Comparison of ENCODE assay signal across 33 mouse cellular contexts in the genomic region with DNA sequence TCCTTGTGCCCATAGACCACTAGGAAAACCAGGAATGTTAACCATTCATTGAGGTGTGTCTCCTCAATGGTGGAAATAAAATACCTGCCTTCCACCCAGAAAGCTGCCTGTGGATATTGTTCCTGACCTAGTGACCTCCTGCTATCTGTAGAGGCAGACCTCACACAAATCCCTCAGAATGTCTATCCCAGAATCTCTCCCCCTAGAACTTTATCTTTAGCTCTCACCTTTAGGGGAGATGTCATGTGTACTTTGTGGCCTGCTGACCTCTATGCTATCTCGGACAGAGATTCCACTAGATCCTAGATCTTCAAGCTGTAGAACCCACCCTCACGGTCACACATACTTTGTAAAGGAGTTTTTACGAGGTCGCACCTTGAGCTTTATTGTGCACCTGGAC. TPM values are rescaled to one million over a fixed set of nuclear protein-coding genes. Genes with fewer than 3 reads are reported as not detected.
A peak's percentile ranks its signal among the peaks of the same experiment; 100 is the strongest.
DNase-seq lines count a peak whose midpoint lies in the region; ATAC-seq and TF ChIP-seq lines count a peak whose summit lies in the region.
"Had no signal": no experiment of that assay in that cellular context is flagged by ENCODE, and none has a peak within 500 bp of the region (broad histone marks: within the 10 kb centered on the region; RNA-seq: fewer than 3 reads in every experiment).

No protein-coding gene starts in this region.

- H3K27me3 ChIP-seq in heart, embryonic 11.5 days (ENCODE audit: control insufficient read depth, insufficient read depth, low read length): no peaks in the 10 kb centered on the region
- no peaks in the 10 kb centered on the region for H3K27me3 ChIP-seq in MEL (ENCODE audit: control insufficient read depth in 1 of 2, insufficient read depth in 2 of 2, low read length in 2 of 2)
- no peaks in the 10 kb centered on the region for H3K27me3 ChIP-seq in liver, embryonic 14.5 days (ENCODE audit: control insufficient read depth, insufficient read depth, low read length)
- H3K27me3 ChIP-seq: embryonic facial prominence, embryonic 12.5 days; hindbrain, embryonic 13.5 days had no signal

- H3K4me2 ChIP-seq in heart, embryonic 11.5 days: no peak overlapping the region
- H3K4me2 ChIP-seq in liver, embryonic 14.5 days (ENCODE audit: low read depth): peak overlapping the region; percentile 49
- H3K4me2 ChIP-seq: embryonic facial prominence, embryonic 12.5 days; embryonic facial prominence, embryonic 15.5 days; hindbrain, embryonic 13.5 days had no signal

- H3K9me3 ChIP-seq in heart, embryonic 11.5 days (replicated peaks; ENCODE audit: control insufficient read depth, low read length): no peaks in the 10 kb centered on the region
- H3K9me3 ChIP-seq in MEL (replicated peaks; ENCODE audit: insufficient read depth, low read length): no peaks in the 10 kb centered on the region
- no peaks in the 10 kb centered on the region for H3K9me3 ChIP-seq in liver, embryonic 14.5 days (ENCODE audit: control insufficient read depth, low read length)
- H3K9me3 ChIP-seq: embryonic facial prominence, embryonic 12.5 days; embryonic facial prominence, embryonic 15.5 days; hindbrain, embryonic 13.5 days had no signal

- H3K79me2 ChIP-seq in MEL (ENCODE audit: control insufficient read depth, insufficient read depth, low read length, poor library complexity): no peaks in the 10 kb centered on the region

- no peak for ATAC-seq in heart, embryonic 11.5 days (replicated peaks; ENCODE audit: insufficient number of reproducible peaks, low FRiP score, low TSS enrichment)
- ATAC-seq in liver, embryonic 14.5 days (ENCODE audit: insufficient read depth): peak; percentile 41; the same call in 1 of the 2 replicates
- ATAC-seq in inflammation-experienced regulatory T-cells, adult 6 months: no peak
- ATAC-seq: forebrain, embryonic 14.5 days; forebrain, postnatal 0 days; hindbrain, embryonic 16.5 days had no signal

- no peak overlapping the region for H3K9ac ChIP-seq in heart, embryonic 11.5 days (ENCODE audit: low read depth, low read length)
- no peak overlapping the region for H3K9ac ChIP-seq in MEL (ENCODE audit: control insufficient read depth, low read depth, low read length, poor library complexity, severe bottlenecking)
- no peak overlapping the region for H3K9ac ChIP-seq in liver, embryonic 14.5 days (replicated peaks)
- H3K9ac ChIP-seq: embryonic facial prominence, embryonic 12.5 days; embryonic facial prominence, embryonic 15.5 days; forebrain, postnatal 0 days; hindbrain, embryonic 13.5 days had no signal

- TF ChIP-seq EP300 in MEL (IDR thresholded peaks at IDR 0.05; ENCODE audit: low read depth in 1 of 2, low read length in 2 of 2): no peak
- TF ChIP-seq EP300 in liver, embryonic 14.5 days (IDR thresholded peaks at IDR 0.05; ENCODE audit: low read depth): peak; percentile 63

- no peak for TF ChIP-seq CTCF in MEL (IDR thresholded peaks at IDR 0.05 in 2 of 3, conservative IDR thresholded peaks at IDR 0.05 in 1 of 3; ENCODE audit: control insufficient read depth in 1 of 3, insufficient read depth in 1 of 3, low read depth in 2 of 3, low read length in 3 of 3, poor library complexity in 1 of 3, severe bottlenecking in 1 of 3)
- no peak for TF ChIP-seq CTCF in liver, embryonic 14.5 days (IDR thresholded peaks at IDR 0.05; ENCODE audit: low read depth)

- TF ChIP-seq RAD21 in MEL (IDR thresholded peaks at IDR 0.05; ENCODE audit: low read depth, low read length): no peak

- TF ChIP-seq POLR2A in MEL (IDR thresholded peaks at IDR 0.05; ENCODE audit: control insufficient read depth in 1 of 2, insufficient read depth in 1 of 2, low read depth in 1 of 2, low read length in 2 of 2, poor library complexity in 1 of 2): no peak

- no peaks in the 10 kb centered on the region for H3K36me3 ChIP-seq in heart, embryonic 11.5 days (ENCODE audit: control insufficient read depth, insufficient read depth, low read length)
- peaks cover 0 to 17% of the 10 kb centered on the region in 2 experiments; a peak in 2 of 4 replicates for H3K36me3 ChIP-seq in MEL (ENCODE audit: control insufficient read depth in 1 of 2, insufficient read depth in 2 of 2, low read length in 2 of 2)
- H3K36me3 ChIP-seq in liver, embryonic 14.5 days (replicated peaks; ENCODE audit: control insufficient read depth, insufficient read depth, low read depth): no peaks in the 10 kb centered on the region
- H3K36me3 ChIP-seq: embryonic facial prominence, embryonic 12.5 days; embryonic facial prominence, embryonic 15.5 days; G1E; hindbrain, embryonic 10.5 days; hindbrain, embryonic 13.5 days had no signal

- H3K27ac ChIP-seq in heart, embryonic 11.5 days (ENCODE audit: low read depth, low read length): peak overlapping the region; percentile 50; the same call in 1 of the 2 replicates
- H3K27ac ChIP-seq in MEL (ENCODE audit: control insufficient read depth, low read depth, low read length): no peak overlapping the region
- H3K27ac ChIP-seq in liver, embryonic 14.5 days: peak overlapping the region; percentile 83
- H3K27ac ChIP-seq: embryonic facial prominence, embryonic 12.5 days; embryonic facial prominence, embryonic 15.5 days; gastrocnemius, adult 2 months; hindbrain, embryonic 10.5 days; hindbrain, embryonic 13.5 days had no signal

- WGBS in heart, embryonic 11.5 days (ENCODE audit: insufficient replicate concordance): 75% methylated on average over 4 of the region's 4 CpGs
- 46% methylated on average over 4 of the region's 4 CpGs for WGBS in liver, embryonic 14.5 days (ENCODE audit: insufficient replicate concordance)

- no peak overlapping the region for H3K4me3 ChIP-seq in heart, embryonic 11.5 days (ENCODE audit: low read depth, low read length)
- H3K4me3 ChIP-seq in MEL (ENCODE audit: control insufficient read depth in 1 of 2, insufficient read depth in 1 of 2, low read depth in 2 of 2, low read length in 2 of 2): no peak overlapping the region
- no peak overlapping the region for H3K4me3 ChIP-seq in liver, embryonic 14.5 days (ENCODE audit: insufficient read depth in 1 of 2, low read depth in 2 of 2, low read length in 2 of 2)
- H3K4me3 ChIP-seq: embryonic facial prominence, embryonic 12.5 days; embryonic facial prominence, embryonic 15.5 days; gastrocnemius, adult 2 months; hindbrain, embryonic 10.5 days; hindbrain, embryonic 13.5 days had no signal

- no peaks in the 10 kb centered on the region for H3K4me1 ChIP-seq in heart, embryonic 11.5 days (ENCODE audit: control insufficient read depth, insufficient read depth, low read length)
- peaks cover 8 to 26% of the 10 kb centered on the region in 2 experiments for H3K4me1 ChIP-seq in MEL (ENCODE audit: control insufficient read depth in 1 of 2, insufficient read depth in 2 of 2, low read length in 2 of 2)
- H3K4me1 ChIP-seq in liver, embryonic 14.5 days (replicated peaks; ENCODE audit: control insufficient read depth in 2 of 2, insufficient read depth in 2 of 2, low read length in 1 of 2): peaks cover 30 to 35% of the 10 kb centered on the region in 2 experiments
- H3K4me1 ChIP-seq: embryonic facial prominence, embryonic 12.5 days; embryonic facial prominence, embryonic 15.5 days; hindbrain, embryonic 10.5 days; hindbrain, embryonic 13.5 days had no signal

- no peak for DNase-seq in heart, adult 8-10 months (ENCODE audit: low spot score)
- no peak for DNase-seq in MEL (ENCODE audit: low read depth, low spot score)
- peak in 2 of 3 experiments; percentile 28 to 44 for DNase-seq in liver, embryonic 14.5 days (ENCODE audit: low read depth in 3 of 3, low spot score in 3 of 3)
- DNase-seq in urinary bladder, postnatal 25 days (ENCODE audit: low spot score): no peak
- DNase-seq: adrenal gland, adult 2 months; adrenal gland, postnatal 14 days; B cell, adult 2 months; cerebellum, adult 11 months; cerebellum, adult 2 months; cerebellum, adult 9-11 months; cerebellum, postnatal 25 days; forebrain, postnatal 0 days; gastrocnemius, adult 2 months; gastrocnemius, postnatal 14 days; heart, adult 11 months; heart, postnatal 36 days had no signal

TF ChIP-seq in MEL, 35 proteins besides CTCF, POLR2A, EP300 and RAD21:
- TF ChIP-seq UBTF (IDR thresholded peaks at IDR 0.05; ENCODE audit: borderline replicate concordance, insufficient read depth, low read depth, low read length) (no peak), TAL1 (IDR thresholded peaks at IDR 0.05; ENCODE audit: low read length) (peak; percentile 38), TCF12 (IDR thresholded peaks at IDR 0.05; ENCODE audit: low read depth, low read length) (no peak), MXI1 (IDR thresholded peaks at IDR 0.05; ENCODE audit: low read depth, low read length) (no peak), MYC (IDR thresholded peaks at IDR 0.05; ENCODE audit: low read depth, low read length) (no peak), ELF1 (IDR thresholded peaks at IDR 0.05; ENCODE audit: low read depth, low read length) (no peak), RCOR1 (IDR thresholded peaks at IDR 0.05; ENCODE audit: low read depth, low read length) (no peak), GABPA (IDR thresholded peaks at IDR 0.05; ENCODE audit: low read depth, low read length) (no peak)

RNA-seq across cellular contexts. Expression of a gene that starts 9.0 kb away (rescaled TPM):
- polyA plus RNA-seq in heart, embryonic 11.5 days (2014; fragmentation: Nextera tagmentation; extraction: Ambion mirVana): not detected in 2 replicates
- not detected for total RNA-seq in heart, adult 8-10 months (2022)
- not detected in 2 replicates for total RNA-seq in MEL (2012; rRNA removed)
- polyA plus RNA-seq in MEL (2012; ENCODE audit: insufficient read depth in 1 of 2, insufficient read length in 2 of 2, low read depth in 1 of 2, low replicate concordance in 2 of 2, missing spikeins in 1 of 2): under 1 TPM in 1 of 2 experiments, not detected in 1; 0.04 TPM
- polyA plus RNA-seq in liver, embryonic 14.5 days (2012; rRNA removed): 0.01 TPM in 1 of 2 replicates, not detected in the other
- polyA plus RNA-seq in liver, embryonic 14.5 days (2014; fragmentation: Nextera tagmentation; extraction: Ambion mirVana): not detected in 2 replicates
- polyA plus RNA-seq in inflammation-experienced regulatory T-cells, adult 6 months (2017; shearing (Covaris generic)): not detected
- total RNA-seq: adrenal gland, adult 2 months; adrenal gland, postnatal 14 days; adrenal gland, postnatal 4 days; CH12.LX; common myeloid progenitor, adult 5-6 weeks; forebrain, postnatal 0 days; gastrocnemius, adult 2 months; gastrocnemius, postnatal 14 days; gastrocnemius, postnatal 4 days; heart, postnatal 36 days had no signal
- polyA plus RNA-seq: adrenal gland, adult 2 months; embryonic facial prominence, embryonic 12.5 days; embryonic facial prominence, embryonic 15.5 days; forebrain, embryonic 11.5 days; frontal cortex, adult 2 months; G1E; heart, embryonic 14.5 days; heart, postnatal 0 days had no signal

RNA-seq across cellular contexts. Expression of a gene that starts 38.3 kb away (rescaled TPM):
- polyA plus RNA-seq in heart, embryonic 11.5 days (2014; fragmentation: Nextera tagmentation; extraction: Ambion mirVana): 31.0 and 33.9 TPM in 2 replicates
- total RNA-seq in heart, adult 8-10 months (2022): 10 to 100 TPM; 44.8 to 57.2 (median 49.5) TPM
- 6.1 and 6.2 TPM in 2 replicates for total RNA-seq in MEL (2012; rRNA removed)
- 10 to 100 TPM in 1 of 2 experiments, not detected in 1; 21.9 TPM for polyA plus RNA-seq in MEL (2012; ENCODE audit: insufficient read depth in 1 of 2, insufficient read length in 2 of 2, low read depth in 1 of 2, low replicate concordance in 2 of 2, missing spikeins in 1 of 2)
- polyA plus RNA-seq in liver, embryonic 14.5 days (2012; rRNA removed): 24.4 and 27.0 TPM in 2 replicates
- 18.2 and 20.7 TPM in 2 replicates for polyA plus RNA-seq in liver, embryonic 14.5 days (2014; fragmentation: Nextera tagmentation; extraction: Ambion mirVana)
- not detected for polyA plus RNA-seq in inflammation-experienced regulatory T-cells, adult 6 months (2017; shearing (Covaris generic))
- total RNA-seq: CH12.LX had no signal

Comparison
In these comparisons a context has a peak if more than half of its experiments do, and no peak if none do; other contexts are left out.
1. DNase-seq: peak in liver, embryonic 14.5 days (2 of 3); none in heart, adult 8-10 months (single experiment), MEL (single experiment) and urinary bladder, postnatal 25 days (single experiment).